Mouse (Mus musculus) embryonic facial prominence, embryonic 14.5 days (tissue): ENCODE measurements around the gene Syp. TPM values are rescaled to one million over a fixed set of nuclear protein-coding genes. Genes with fewer than 3 reads are reported as not detected.

Experiments
- ATAC-seq: fragments of 200-750 bp; cut with Nextera tagmentation; 2 replicates; pipeline ENCODE4 v1.8.0; 2017; ENCODE audit warnings: low read depth, moderate number of reproducible peaks, moderate TSS enrichment
- DNase-seq: peaks from one replicate; pipeline ENCODE4 v3.0.0-alpha.2; 2015; ENCODE audit warnings: low spot score
- H3K27ac ChIP-seq: fragments of 300-500 bp; sonication (generic); replicated peaks from 2 replicates; pipeline ENCODE4 v1.5.1; 2014; ENCODE audit warnings: low read depth, mild to moderate bottlenecking, low read length, moderate library complexity
- H3K27me3 ChIP-seq: fragments of 300-500 bp; sonication (generic); replicated peaks from 2 replicates; pipeline ENCODE4 v1.6.1; 2014; ENCODE audit warnings: low read length; ENCODE audit not compliant: control insufficient read depth, insufficient read depth
- H3K36me3 ChIP-seq: fragments of 300-500 bp; sonication (generic); 2 replicates; pipeline ENCODE4 v1.6.1; 2014; ENCODE audit warnings: low read length, mixed read lengths; ENCODE audit not compliant: control insufficient read depth, insufficient read depth
- H3K4me1 ChIP-seq: fragments of 300-500 bp; sonication (generic); 2 replicates; pipeline ENCODE4 v1.6.1; 2014; ENCODE audit warnings: antibody characterized with exemption, low read length; ENCODE audit not compliant: control insufficient read depth, insufficient read depth
- H3K4me2 ChIP-seq: fragments of 300-500 bp; sonication (generic); 2 replicates; pipeline ENCODE4 v1.6.1; 2014; ENCODE audit warnings: low read depth, mild to moderate bottlenecking, low read length, moderate library complexity, mixed read lengths
- H3K4me3 ChIP-seq: fragments of 300-500 bp; sonication (generic); 2 replicates; pipeline ENCODE4 v1.5.1; 2014; ENCODE audit warnings: low read depth, mild to moderate bottlenecking, low read length
- H3K9ac ChIP-seq: fragments of 300-500 bp; sonication (generic); 2 replicates; pipeline ENCODE4 v1.6.1; 2014; ENCODE audit warnings: low read depth, mild to moderate bottlenecking, low read length, moderate library complexity, mixed read lengths
- H3K9me3 ChIP-seq: fragments of 300-500 bp; sonication (generic); 2 replicates; pipeline ENCODE4 v1.6.1; 2016; ENCODE audit warnings: low read length; ENCODE audit not compliant: control insufficient read depth
- WGBS: fragments of 180-500 bp; shearing (Covaris S2); extraction: QIAGEN DNeasy Blood & Tissue Kit; methylation state at CpG from one replicate; pipeline ENCODE4 v1.1.7; 2014; 5-methylcytosine and 5-hydroxymethylcytosine counted together
- polyA plus RNA-seq: library from polyadenylated mRNA; unstranded; fragments of >200 nt; fragmentation: Nextera tagmentation; extraction: Ambion mirVana; gene quantifications from 2 replicates; pipeline ENCODE4 v1.2.1, GENCODE M21; 2014

The Syp gene
- 4.6 and 4.7 TPM in 2 replicates for polyA plus RNA-seq

DNA sequence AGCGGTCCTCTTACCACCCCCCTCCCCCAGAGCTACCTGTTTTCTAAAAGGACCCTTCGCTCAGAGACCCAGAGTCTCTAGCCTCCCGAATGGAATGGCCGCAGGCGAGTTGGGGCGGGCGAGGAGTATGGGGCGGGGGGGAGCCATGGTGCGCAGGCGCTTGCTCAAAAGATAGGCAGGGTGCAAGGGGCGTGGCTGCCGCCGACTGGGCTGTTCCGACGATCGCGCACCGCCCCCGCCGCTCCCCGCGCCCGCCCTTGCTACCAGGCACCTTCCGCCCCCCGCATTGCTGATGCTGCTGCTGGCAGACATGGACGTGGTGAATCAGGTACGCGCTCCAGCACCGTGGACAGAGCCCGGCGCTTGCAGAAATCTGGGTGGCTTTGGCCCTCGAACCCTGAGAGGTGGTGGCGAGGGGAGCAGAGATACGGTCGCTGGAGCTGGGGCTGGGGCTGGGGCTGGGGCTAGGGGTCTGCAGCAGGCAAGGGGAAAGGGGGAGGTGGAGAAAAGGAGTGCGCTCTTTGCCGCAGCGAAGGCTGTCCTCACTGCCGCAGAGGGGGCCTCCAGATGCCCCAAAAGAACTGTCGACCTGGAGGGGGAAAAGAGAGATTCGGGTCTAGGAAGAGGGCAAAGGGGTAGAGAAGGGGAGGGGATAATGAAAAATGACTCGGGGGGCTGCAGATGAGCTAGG lies at the start of gene Syp:
Gene Syp, plus strand, starts transcription at position 71 of the 691 bp plus-strand sequence.
- Histone ChIP-seq H3K27ac (no peak within 1 kb of the TSS), H3K9me3 (no peaks in the 10 kb centered on the region), H3K4me2 (peak within 1 kb of the TSS; percentile 48), H3K4me3 (peak within 1 kb of the TSS; percentile 28), H3K27me3 (0 out of 2 replicates have a peak, but pooled peaks cover 3% of the 10 kb centered on the region), H3K4me1 (no peaks in the 10 kb centered on the region), H3K9ac (no peak within 1 kb of the TSS), H3K36me3 (no peaks in the 10 kb centered on the region)
- WGBS = 20% methylated on average over 18 of the region's 42 CpGs
- ATAC-seq (peak; percentile 89), DNase-seq (peak; percentile 81)

DNA sequence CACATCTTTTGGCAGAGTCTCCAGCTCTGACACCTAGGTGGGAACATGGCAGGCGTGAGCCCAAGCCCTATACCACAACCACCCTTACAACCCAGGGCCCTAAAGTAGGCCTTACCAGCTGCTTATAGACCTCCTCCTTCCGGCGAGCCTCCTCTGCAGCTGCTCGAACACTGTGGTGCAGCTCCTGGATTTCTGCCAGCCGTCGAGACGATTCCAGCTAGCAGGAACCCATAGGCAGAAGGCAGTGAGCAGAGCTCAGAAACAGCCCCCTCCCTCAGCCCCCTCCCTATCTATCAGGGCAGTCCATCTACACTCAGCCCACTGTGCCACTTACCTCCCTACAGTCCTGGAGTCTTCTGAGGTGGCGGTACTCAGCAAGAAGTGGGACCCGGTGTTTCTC lies 42.9 kb upstream of the Syp start:
- Histone ChIP-seq H3K9ac (no peak overlapping the region), H3K4me2 (no peak overlapping the region), H3K27me3 (no peaks in the 10 kb centered on the region), H3K4me3 (no peak overlapping the region), H3K4me1 (no peaks in the 10 kb centered on the region), H3K9me3 (no peaks in the 10 kb centered on the region), H3K36me3 (peaks cover 21% of the 10 kb centered on the region), H3K27ac (no peak overlapping the region)
- DNase-seq = no peak
- WGBS = 89% methylated on average over 5 of the region's 9 CpGs
- ATAC-seq = no peak

DNA sequence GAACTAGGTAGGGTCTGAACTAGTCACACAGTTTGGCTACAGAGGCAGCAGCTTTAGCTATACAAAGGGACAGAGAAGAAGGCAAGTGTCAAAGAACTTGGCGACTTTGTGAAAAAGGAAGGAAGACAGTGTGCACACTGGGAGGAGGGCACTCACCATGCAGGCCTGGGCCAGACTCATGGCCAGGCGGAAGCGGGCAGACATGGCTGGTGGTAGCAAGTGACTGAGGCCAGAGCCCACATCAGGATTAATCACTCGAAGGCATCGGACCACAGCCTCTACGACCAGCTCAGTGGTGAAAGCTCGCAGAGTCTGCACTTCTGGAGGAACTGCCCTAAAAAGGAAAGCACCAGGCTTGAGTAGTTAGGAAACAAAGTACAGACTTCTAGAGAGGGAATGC lies 34.3 kb upstream of the Syp start:
- WGBS = 89% methylated on average over 7 of the region's 7 CpGs
- Histone ChIP-seq H3K4me3 (no peak overlapping the region), H3K36me3 (no peaks in the 10 kb centered on the region), H3K9ac (no peak overlapping the region), H3K9me3 (no peaks in the 10 kb centered on the region), H3K4me2 (peak overlapping the region; percentile 56; the same call in 1 of the 2 replicates), H3K27ac (no peak overlapping the region), H3K27me3 (no peaks in the 10 kb centered on the region), H3K4me1 (no peaks in the 10 kb centered on the region)
- no peak for ATAC-seq
- DNase-seq = no peak

DNA sequence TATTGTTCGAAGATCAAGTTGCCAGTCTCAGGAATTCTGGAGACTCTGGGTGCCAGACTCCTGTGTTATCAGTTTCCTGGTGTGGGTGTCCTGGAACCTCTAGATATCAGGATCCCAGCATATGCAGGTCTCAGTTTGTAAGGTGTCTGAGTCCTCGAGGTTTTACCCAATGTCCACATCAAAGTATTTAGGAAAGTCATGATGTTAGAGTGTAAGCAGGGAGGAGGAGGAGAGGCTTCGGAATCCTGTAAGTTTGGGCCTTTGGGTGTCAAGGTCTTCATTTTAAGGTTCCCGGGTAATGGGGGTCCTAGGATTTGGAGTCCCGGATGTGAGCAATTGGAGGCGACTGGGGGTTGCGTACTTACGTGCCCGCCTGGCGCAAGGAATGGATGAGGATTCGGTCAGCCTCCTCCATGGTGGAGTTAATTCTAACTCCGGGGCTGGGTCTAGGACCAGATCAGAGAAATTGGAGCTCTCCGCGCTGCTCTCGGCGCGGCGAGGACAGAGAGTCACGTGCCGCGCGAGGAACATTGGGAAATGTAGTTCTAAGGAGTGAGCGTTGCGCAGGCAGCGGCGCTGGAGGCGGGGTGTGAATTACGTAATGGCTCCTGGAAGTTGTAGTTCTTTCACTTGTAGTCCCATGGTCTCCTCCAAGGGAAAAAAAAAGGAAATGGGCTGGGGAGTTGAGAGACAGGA lies 33.2 kb upstream of the Syp start, which contains the start of gene Ccdc22:
Gene Ccdc22, minus strand, starts transcription at position 639 of the 696 bp plus-strand sequence.
- no peaks in the 10 kb centered on the region for H3K27me3 ChIP-seq
- H3K9me3 ChIP-seq = no peaks in the 10 kb centered on the region
- H3K4me1 ChIP-seq = no peaks in the 10 kb centered on the region
- ATAC-seq (peak; percentile 97), DNase-seq (peak; percentile 94)
- no peaks in the 10 kb centered on the region for H3K36me3 ChIP-seq
- H3K4me2 ChIP-seq = peak within 1 kb of the TSS; percentile 56
- H3K4me3 ChIP-seq = peak within 1 kb of the TSS; percentile 48
- WGBS = 26% methylated on average over 27 of the region's 28 CpGs
- H3K9ac ChIP-seq = peak within 1 kb of the TSS; percentile 66
- no peak within 1 kb of the TSS for H3K27ac ChIP-seq

DNA sequence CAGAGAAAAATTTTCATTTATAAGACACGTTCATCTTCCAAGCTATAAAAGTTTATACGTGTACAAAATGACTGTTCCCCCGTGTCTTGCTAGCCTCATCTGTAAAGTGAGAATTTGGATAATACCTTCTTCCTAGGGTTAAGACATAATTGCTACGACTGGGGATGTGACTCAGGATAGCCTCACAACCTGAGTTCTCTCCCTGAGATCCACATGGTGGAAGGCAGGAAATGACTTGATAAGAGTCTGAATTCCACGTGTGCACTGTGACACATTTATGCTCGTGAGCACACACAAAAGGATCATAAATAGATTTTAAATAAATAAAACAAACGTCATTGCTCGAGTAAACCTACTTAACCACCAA lies 32.7 kb upstream of the Syp start:
- H3K4me2 ChIP-seq = no peak overlapping the region
- DNase-seq = no peak
- 41% methylated on average over 8 of the region's 8 CpGs for WGBS

DNA sequence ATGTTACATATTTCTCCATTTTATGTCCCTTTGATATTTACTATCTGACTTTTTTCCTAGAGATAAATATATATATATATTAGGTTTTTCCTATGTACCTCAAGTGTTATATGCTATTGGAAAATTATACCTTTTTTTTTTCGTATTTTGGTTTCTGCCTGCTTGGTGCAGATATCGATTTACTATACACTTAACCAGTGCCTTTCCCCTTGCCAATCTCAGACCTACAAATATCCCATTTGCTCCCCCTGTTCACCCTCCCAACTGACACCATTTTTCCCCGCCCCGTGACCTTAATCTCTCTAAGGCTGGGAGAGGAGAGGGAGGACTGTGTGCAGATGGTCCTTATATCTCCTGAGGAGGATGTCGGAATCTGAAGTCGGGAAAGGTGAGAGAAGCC lies 31.5 kb upstream of the Syp start, which contains the start of gene Cacna1f:
Gene Cacna1f, plus strand, starts transcription at position 301 of the 400 bp plus-strand sequence.
- H3K36me3 ChIP-seq = no peaks in the 10 kb centered on the region
- no peaks in the 10 kb centered on the region for H3K4me1 ChIP-seq
- no peak within 1 kb of the TSS for H3K27ac ChIP-seq
- ATAC-seq (no peak), DNase-seq (no peak)
- no peaks in the 10 kb centered on the region for H3K27me3 ChIP-seq
- no peaks in the 10 kb centered on the region for H3K9me3 ChIP-seq
- H3K4me3 ChIP-seq = no peak within 1 kb of the TSS
- no peak within 1 kb of the TSS for H3K9ac ChIP-seq
- WGBS = 79% methylated on average over 6 of the region's 6 CpGs
- H3K4me2 ChIP-seq = no peak within 1 kb of the TSS

More for the DNA sequence above, 32.7 kb upstream of the Syp start:
- Histone ChIP-seq H3K4me1 (no peaks in the 10 kb centered on the region), H3K27ac (no peak overlapping the region), H3K4me3 (no peak overlapping the region), H3K36me3 (no peaks in the 10 kb centered on the region), H3K27me3 (no peaks in the 10 kb centered on the region), H3K9me3 (no peaks in the 10 kb centered on the region), H3K9ac (no peak overlapping the region)
- ATAC-seq = no peak

DNA sequence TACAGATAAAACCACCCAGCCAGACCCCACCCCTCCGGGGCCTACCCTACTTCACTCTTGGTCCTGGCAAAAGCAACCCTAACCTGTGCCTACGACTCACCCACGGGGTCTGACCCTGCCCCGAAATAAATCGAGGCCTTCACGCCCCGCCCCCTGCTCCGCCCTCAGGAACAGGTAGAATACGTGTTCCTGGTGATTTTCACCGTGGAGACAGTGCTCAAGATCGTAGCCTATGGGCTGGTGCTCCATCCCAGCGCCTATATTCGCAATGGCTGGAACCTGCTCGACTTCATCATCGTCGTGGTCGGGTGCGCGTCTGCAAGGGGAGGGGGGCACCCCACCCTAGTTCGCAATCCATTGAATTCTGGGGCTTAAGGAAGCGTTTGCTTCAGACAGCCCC lies 28.2 kb upstream of the Syp start:
- peak overlapping the region; percentile 39 for H3K4me3 ChIP-seq
- DNase-seq (no peak), ATAC-seq (no peak)
- no peak overlapping the region for H3K9ac ChIP-seq
- no peak overlapping the region for H3K27ac ChIP-seq
- H3K4me2 ChIP-seq = peak overlapping the region; percentile 69
- no peaks in the 10 kb centered on the region for H3K4me1 ChIP-seq
- no peaks in the 10 kb centered on the region for H3K36me3 ChIP-seq
- no peaks in the 10 kb centered on the region for H3K27me3 ChIP-seq
- 28% methylated on average over 21 of the region's 21 CpGs for WGBS
- no peaks in the 10 kb centered on the region for H3K9me3 ChIP-seq

DNA sequence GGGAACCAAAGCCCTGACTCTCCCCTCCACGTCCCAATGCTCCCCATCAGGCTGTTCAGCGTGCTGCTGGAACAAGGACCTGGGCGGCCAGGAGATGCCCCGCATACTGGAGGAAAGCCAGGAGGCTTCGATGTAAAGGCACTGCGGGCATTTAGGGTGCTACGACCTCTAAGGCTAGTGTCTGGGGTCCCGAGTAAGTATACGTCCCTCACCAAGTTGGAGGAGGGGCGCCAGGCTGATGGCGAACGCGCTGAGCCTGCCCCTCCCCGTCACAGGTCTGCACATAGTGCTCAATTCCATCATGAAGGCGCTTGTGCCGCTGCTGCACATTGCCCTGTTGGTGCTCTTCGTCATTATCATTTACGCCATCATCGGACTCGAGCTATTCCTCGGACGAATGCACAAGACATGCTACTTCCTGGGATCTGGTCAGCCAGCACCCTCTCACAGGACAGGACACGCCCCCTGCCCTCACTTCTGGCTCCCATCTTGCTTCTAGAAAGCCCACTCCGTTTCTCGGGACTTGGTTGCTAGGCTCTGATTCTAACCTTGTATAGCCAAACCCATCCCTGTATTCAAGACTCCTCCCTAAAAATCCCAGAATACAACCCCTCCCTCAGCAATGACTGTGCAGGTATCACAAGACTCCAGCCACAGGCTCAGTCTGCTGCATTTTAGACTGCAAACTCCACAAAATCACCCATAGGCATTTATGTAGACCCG lies 27.6 kb upstream of the Syp start:
- no peaks in the 10 kb centered on the region for H3K4me1 ChIP-seq
- peak overlapping the region; percentile 49 for H3K9ac ChIP-seq
- peak overlapping the region; percentile 39 for H3K4me3 ChIP-seq
- 35% methylated on average over 20 of the region's 26 CpGs for WGBS
- H3K27me3 ChIP-seq = no peaks in the 10 kb centered on the region
- DNase-seq = no peak
- H3K36me3 ChIP-seq = no peaks in the 10 kb centered on the region
- no peak overlapping the region for H3K27ac ChIP-seq
- peak overlapping the region; percentile 69 for H3K4me2 ChIP-seq
- H3K9me3 ChIP-seq = no peaks in the 10 kb centered on the region
- ATAC-seq = 0 out of 2 replicates have a peak, but pooled peaks have one; percentile 26
